Mouse (Mus musculus) retina, postnatal 7 days (tissue): ENCODE measurements around the gene Phc2.

Source experiments
- DNase-seq: peaks from one replicate; pipeline ENCODE4 v3.0.0-alpha.2; 2012; ENCODE audit warnings: low read depth, low spot score

Phc2 gene

GRCm38 (mm10) chr4:128691195-128691594 is 36.7 kb downstream of the Phc2 start:
- DNase-seq = no peak

- DNase-seq = no peak
These were observed 37.8 kb downstream of the Phc2 start for GRCm38 (mm10) chr4:128692149-128692925.

GRCm38 (mm10) chr4:128693207-128693606 is 38.7 kb downstream of the Phc2 start:
- no peak for DNase-seq

DNA sequence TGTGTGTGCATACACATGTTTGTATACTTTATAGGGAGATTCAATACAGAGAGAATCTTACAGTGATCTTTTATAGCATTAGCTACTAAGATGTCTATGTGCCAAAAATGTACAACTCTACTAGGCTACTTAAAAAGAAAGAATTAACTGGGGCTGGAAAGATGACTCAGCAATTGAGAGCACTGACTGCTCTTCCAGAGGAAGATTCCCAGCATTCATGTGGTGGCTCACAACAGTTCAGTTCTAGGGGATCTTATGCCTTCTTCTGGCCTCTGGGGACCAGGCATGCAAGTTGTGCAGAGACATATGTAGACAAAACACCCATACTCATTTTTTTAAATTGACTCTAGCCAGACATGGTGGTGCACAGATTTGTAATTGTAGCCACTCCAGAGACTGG is 39.8 kb downstream of the Phc2 start:
- no peak for DNase-seq

DNA sequence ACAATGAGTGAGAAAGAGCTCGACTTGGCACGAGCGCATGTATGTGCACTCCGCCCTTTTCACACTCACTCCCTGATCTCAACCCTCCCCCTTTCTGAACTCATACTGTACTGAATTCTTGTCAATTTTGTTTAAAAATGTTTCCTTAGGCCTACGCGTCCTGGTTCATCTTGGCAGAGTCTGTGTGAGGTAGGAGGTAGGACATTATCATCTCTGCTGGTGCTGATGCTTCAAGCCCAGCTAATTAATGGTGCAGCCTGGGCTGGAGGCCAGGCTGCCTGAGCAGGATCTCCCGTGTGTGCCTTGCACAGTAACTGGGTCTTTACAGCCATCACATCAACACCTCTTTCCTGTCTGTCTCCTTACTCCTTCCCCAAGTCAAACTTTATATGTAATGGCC is 40.6 kb downstream of the Phc2 start:
- no peak for DNase-seq

GRCm38 (mm10) chr4:128698011-128698861 is 43.7 kb downstream of the Phc2 start:
- no peak for DNase-seq

DNA sequence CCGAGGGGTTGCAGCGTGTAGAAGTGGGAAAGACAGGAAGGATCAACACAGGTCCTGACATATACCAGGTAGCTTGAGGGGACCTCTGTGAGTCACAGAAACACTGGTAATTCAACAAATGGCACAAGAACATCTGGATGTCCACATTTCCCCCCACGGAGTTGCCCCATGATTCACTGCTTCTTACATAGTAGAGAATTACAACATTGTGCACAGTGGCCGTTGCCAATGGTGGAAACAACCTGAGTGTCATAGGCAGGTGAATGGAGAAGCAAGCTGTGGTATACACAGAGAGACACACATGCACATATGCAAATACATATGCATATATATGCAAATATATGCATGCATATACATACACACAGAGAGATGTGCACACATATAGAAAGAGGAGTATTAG is 45.4 kb downstream of the Phc2 start:
- no peak for DNase-seq

DNA sequence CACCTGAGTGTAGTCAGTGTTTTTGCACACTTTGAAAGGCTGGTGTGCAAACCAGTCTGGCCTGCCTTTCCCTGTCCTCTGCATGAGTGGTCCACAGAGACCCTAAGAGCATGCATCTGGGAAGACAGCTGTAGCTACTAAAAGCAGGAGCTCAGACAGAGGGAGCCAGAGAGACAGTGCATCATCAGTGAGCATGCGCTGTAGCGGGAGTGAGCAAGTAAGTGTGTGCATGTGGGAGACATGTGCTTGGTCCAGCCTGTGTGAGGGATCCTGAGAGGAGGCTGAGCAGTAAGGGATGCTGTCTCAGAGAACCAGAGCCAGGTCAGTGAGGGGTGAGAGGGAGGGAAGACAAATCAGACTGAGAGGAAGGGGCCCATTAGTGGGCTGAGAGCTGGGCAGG is 46.0 kb downstream of the Phc2 start:
- DNase-seq = no peak

GRCm38 (mm10) chr4:128705138-128705720 is 50.7 kb downstream of the Phc2 start:
- DNase-seq = no peak

- DNase-seq = no peak
These were observed 52.1 kb downstream of the Phc2 start for GRCm38 (mm10) chr4:128706626-128707025.

- DNase-seq = no peak
These were observed 52.9 kb downstream of the Phc2 start for GRCm38 (mm10) chr4:128707384-128707783.

DNA sequence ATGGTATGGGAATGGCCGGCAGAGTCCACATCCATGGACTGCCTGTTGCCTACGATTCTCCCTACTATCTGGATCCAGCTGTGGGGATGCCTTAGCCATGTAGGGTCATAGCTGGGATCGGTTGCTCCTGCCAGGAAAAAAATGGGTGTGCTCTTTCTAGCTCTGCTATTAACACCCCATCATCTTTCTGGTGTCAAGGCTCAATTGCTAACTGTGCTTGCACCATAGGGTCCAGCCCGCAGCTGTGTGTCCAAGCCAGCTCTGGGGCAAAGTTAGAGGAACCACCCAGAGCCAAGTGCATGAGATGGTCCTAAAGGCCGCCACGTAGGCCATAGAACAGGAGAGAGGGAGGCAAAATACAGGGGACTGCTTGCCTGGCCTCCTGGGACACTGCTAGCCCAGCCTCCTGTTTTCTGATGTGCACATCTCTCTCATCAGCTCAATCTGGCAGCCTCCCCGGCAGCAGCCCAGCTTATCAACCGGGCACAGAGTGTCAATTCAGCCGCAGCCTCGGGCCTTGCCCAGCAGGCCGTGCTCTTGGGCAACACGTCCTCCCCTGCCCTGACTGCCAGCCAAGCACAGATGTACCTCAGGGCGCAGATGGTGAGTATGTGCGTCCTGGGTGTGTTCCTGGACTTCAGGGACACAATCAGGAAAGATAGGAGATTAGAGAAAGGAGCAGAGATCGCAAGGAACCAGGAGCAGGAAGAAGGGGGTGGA is 54.7 kb downstream of the Phc2 start:
- no peak for DNase-seq

GRCm38 (mm10) chr4:128709781-128710166 is 55.3 kb downstream of the Phc2 start:
- no peak for DNase-seq

GRCm38 (mm10) chr4:128710286-128710685 is 55.8 kb downstream of the Phc2 start:
- no peak for DNase-seq

DNA sequence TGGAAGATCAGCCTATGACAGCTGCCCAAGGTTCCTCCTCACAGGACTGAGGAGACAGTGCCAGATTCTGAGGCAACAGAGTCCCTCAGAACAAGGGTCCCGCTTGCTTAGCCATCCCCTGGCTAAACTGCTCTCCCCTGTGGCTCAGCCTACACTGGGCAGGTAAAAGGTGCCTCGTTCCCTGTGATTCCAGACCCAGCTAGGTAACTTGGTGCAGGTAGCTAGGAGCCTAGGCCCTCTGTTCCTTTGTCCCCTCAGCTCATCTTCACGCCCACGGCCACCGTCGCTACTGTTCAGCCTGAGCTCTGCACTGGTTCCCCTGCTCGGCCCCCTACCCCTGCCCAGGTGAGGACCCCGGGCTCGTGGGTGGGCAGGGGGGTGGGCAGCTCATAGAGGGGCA is 56.3 kb downstream of the Phc2 start:
- DNase-seq = no peak

GRCm38 (mm10) chr4:128711455-128712135 is 57.1 kb downstream of the Phc2 start:
- DNase-seq = peak; percentile 95

GRCm38 (mm10) chr4:128712136-128712655 is 57.7 kb downstream of the Phc2 start:
- no peak for DNase-seq

DNA sequence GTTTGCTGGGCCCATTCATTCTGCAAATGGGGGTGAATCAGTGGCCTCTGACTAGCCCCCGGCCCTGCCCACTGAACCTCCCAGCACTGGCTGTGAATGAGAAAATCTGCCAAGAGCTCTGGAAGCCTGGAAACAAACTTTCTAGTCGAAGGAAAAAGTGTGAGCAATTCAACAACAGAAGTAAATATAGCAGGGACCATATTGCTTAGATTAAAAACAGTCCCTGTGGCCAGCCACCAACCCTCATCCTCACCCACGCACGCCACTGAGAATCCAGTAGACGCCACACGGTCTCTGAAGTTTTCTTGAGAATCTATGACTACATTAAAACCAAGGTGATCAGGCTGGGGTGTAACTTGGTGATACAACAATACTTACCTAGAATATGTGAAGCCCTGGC is 58.4 kb downstream of the Phc2 start:
- no peak for DNase-seq

DNA sequence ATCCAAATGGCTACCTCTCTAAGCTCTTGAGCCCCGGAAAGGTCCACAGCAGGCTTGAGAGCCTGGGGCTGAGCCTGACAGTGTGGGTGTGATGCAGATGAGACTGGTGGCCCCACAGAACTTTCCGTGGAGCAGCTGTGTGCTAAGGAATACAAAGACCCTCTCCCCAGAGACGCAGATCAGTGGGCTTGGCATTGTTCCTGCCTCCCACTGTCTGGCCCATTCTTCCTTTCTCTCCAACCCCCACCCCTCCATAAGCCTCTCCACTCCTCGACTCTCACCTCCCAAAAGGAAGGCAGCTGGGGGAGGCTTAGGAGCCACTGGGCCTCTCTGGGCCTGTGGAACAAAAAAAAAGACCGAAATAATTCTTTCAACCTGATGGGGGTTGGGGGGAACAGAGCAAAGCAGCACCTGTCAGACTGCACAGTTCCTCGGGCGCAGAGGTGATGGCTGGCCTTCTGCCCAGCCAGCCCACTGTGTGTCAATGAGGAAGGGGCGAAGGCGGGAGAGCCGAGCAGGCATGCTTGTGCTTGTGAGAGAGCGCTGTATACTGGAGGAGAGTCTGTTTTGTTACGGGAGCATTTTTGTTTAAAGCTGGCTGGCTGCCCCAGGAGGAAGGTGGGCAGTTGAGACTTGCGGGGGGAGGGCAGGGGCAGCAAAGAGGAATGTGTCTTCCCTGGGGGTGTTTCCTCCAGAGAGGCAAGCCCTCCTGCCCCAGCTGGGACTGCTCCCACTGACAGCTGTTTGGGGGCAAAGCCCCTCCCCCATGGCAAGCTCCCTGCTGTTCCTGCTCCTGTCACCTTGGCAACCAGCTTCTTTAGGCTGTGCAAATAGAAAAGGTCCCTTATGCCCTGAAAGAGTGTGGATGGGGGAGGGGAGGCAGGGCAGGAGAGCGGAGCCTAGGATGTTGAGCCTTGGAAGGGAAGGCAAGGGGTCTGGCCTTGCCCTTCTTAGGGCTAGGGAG is 61.0 kb downstream of the Phc2 start:
- no peak for DNase-seq

- no peak for DNase-seq
These were observed 61.8 kb downstream of the Phc2 start for GRCm38 (mm10) chr4:128716279-128716678.
